Mouse (Mus musculus) lung, embryonic 16.5 days (tissue): ENCODE measurements at regions not wholly inside any gene's neighbourhood (a gene's known extent, or its start where the extent isn't known, plus 50 kb on each side); places are given as distances from the start of the nearest gene placed in this dataset.

Source experiments
- ATAC-seq: fragments of 200-750 bp; cut with Nextera tagmentation; 2 replicates; pipeline ENCODE4 v1.8.0; 2017; ENCODE audit warnings: low read depth, mild to moderate bottlenecking, moderate library complexity
- H3K27ac ChIP-seq: fragments of 300-500 bp; sonication (generic); 2 replicates; pipeline ENCODE4 v1.5.1; 2014; ENCODE audit warnings: mild to moderate bottlenecking, control low read depth, low read length
- H3K27me3 ChIP-seq: fragments of 300-500 bp; sonication (generic); 2 replicates; pipeline ENCODE4 v1.6.1; 2014; ENCODE audit warnings: low read depth, low read length, mixed read lengths; ENCODE audit not compliant: control insufficient read depth, insufficient read depth
- H3K36me3 ChIP-seq: fragments of 300-500 bp; sonication (generic); 2 replicates; pipeline ENCODE4 v1.6.1; 2014; ENCODE audit warnings: low read length; ENCODE audit not compliant: control insufficient read depth, insufficient read depth
- H3K4me1 ChIP-seq: fragments of 300-500 bp; sonication (generic); replicated peaks from 2 replicates; pipeline ENCODE4 v1.6.1; 2014; ENCODE audit warnings: low read length, mixed read lengths; ENCODE audit not compliant: control insufficient read depth, insufficient read depth
- H3K4me2 ChIP-seq: fragments of 300-500 bp; sonication (generic); 2 replicates; pipeline ENCODE4 v1.6.1; 2014; ENCODE audit warnings: low read depth, low read length, control low read depth
- H3K4me3 ChIP-seq: fragments of 300-500 bp; sonication (generic); 2 replicates; pipeline ENCODE4 v1.5.1; 2014; ENCODE audit warnings: mild to moderate bottlenecking, low read length, control low read depth
- H3K9ac ChIP-seq: fragments of 300-500 bp; sonication (generic); 2 replicates; pipeline ENCODE4 v1.6.1; 2014; ENCODE audit warnings: low read length, control low read depth
- H3K9me3 ChIP-seq: fragments of 300-500 bp; sonication (generic); 2 replicates; pipeline ENCODE4 v1.6.1; 2016; ENCODE audit warnings: low read length; ENCODE audit not compliant: control insufficient read depth
- WGBS: fragments of 180-500 bp; shearing (Covaris S2); extraction: QIAGEN DNeasy Blood & Tissue Kit; methylation state at CpG from one replicate; pipeline ENCODE4 v1.1.7; 2014; 5-methylcytosine and 5-hydroxymethylcytosine counted together

DNA sequence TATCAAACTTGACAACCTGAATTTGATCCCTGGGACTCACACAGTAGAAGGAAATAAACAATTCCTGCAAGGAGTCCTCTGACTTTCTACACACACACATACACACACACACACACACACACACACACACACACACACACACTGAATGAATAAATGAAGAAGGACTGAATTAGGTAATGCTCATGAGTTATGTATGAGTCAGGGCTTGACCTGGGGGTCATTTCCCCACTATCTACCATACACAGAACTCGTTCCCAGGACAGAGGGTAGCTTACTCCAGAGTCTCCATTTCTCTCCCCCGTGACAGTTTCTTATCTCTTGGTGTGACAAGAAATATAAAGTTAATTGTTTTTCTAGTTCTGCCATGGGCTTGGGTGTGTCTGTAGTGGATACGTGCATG is 50.1 kb upstream of the Gadd45a start:
- 34% methylated on average over 3 of the region's 3 CpGs for WGBS
- H3K27me3 ChIP-seq, result no peaks in the 10 kb centered on the region
- no peak overlapping the region for H3K4me3 ChIP-seq
- no peak overlapping the region for H3K9ac ChIP-seq
- no peaks in the 10 kb centered on the region for H3K36me3 ChIP-seq
- H3K9me3 ChIP-seq, result no peaks in the 10 kb centered on the region
- no peaks in the 10 kb centered on the region for H3K4me1 ChIP-seq
- H3K27ac ChIP-seq, result no peak overlapping the region
- no peak for ATAC-seq
- no peak overlapping the region for H3K4me2 ChIP-seq
